Mouse (Mus musculus) inflammation-experienced regulatory T-cells, adult 6 months (primary cell): Measurements from ENCODE around the gene Slc25a12. TPM values are rescaled to one million over a fixed set of nuclear protein-coding genes. Genes with fewer than 3 reads are reported as not detected.

Experiments used
- ATAC-seq: one replicate; pipeline ENCODE4 v1.8.0; 2017
- polyA plus RNA-seq, 3 experiments: library from polyadenylated mRNA; unstranded; fragments of 100-300 nt; shearing (Covaris generic); gene quantifications; one replicate each; pipeline ENCODE4 v1.2.1; 2017

Slc25a12 gene
- polyA plus RNA-seq, 3 experiments from 2014 or later = 63.3 to 80.6 (median 68.3) TPM

- no peak for ATAC-seq
Observed at GRCm38 (mm10) chr2:71245416-71245815, 122.1 kb downstream of the Slc25a12 start.

DNA sequence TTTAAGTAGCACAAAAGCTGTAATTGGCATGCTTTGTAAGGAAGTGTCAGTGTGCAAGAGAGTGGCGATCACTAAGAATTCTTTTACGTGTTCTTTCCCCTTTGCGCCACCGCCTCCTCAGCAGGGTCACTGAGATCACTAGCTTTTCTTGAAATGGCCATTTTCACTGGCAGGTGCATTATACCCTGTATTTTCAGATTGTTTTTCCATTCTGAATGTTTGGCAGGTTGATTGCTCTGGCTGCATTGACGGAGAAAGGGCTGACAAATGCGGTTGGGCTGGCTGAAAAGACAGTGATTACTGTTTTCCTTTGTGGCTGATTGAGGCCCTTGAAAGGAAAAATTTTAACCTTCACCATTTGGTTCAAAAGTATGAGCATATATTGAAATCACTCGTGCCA is 122.7 kb downstream of the Slc25a12 start:
- ATAC-seq = no peak

- no peak for ATAC-seq
Observed at GRCm38 (mm10) chr2:71243058-71243672, 124.4 kb downstream of the Slc25a12 start.

DNA sequence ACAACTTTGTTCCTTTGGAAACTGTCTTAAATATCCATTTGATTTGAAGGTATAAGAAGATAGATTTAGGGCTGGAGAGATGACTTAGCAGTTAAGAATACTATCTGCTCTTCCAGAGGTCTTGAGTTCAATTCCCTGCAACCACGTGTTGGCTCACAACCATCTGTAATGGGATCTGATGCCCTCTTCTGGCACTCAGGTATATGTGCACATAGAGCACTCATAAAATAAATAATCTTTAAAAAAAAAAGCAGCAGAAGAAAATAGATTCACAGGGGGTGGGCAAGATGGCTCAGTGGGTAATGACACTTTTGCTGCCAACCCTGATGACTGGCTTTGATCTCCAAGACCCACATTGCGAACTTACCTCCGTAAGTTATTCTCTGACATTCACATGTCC is 125.4 kb downstream of the Slc25a12 start:
- no peak for ATAC-seq

DNA sequence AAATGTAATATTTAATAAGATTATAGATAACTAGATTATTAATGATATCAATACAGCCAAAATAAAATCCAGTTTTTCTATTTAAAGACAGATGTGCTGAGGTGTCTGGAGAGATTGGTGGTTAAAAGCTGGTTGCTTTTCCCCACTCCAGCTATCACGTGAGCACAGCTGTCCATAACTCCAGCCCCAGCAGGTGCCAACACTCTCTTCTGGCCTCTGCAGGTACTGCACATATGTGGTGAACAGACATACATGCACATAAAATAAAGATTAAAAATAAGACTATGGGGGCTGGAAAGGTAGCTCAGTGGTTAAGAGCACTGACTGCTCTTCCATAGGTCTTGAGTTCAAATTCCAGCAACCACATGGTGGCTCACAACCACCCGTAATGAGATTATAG is 126.0 kb downstream of the Slc25a12 start:
- no peak for ATAC-seq

GRCm38 (mm10) chr2:71236009-71236408 is 131.5 kb downstream of the Slc25a12 start:
- no peak for ATAC-seq

DNA sequence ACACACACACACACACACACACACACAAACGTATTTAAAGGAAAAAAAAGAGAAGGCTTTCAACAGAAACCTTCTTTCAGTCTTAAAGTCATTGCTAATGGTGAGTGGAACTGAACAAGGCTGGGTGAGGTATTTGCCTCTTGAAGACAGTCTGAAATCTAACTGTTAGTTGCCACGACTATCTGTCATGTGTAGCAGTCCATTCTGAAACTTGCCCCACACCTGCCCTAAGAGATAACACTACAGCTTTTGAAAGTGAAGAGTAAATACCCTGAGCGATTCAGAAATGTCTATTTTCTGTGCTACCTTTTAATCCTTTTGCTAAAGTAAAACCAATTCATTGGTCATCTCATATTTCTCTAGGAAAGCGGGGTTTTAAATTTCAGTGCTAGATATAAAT is 132.1 kb downstream of the Slc25a12 start:
- no peak for ATAC-seq

GRCm38 (mm10) chr2:71232976-71233375 is 134.6 kb downstream of the Slc25a12 start:
- no peak for ATAC-seq

GRCm38 (mm10) chr2:71231951-71232350 is 135.6 kb downstream of the Slc25a12 start:
- ATAC-seq = no peak

GRCm38 (mm10) chr2:71229603-71230002 is 137.9 kb downstream of the Slc25a12 start:
- ATAC-seq = no peak

DNA sequence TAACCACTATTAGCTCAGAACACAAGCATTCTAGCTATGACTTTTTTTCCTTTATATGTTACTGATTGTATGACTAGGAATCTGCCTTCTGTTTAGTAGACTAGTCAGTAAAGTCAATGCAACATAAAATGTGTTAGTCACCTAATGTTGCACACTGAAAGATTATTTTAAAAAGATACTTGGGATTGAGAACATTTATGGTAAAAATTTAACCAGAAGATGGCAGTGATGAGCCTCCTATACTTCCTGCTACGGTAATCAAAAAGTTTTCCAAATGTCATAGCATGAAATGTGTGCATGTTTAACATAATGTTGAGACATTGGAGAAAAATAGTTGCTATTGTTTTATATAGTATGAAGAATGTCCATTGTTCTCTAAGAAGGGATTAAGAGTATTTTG is 140.2 kb downstream of the Slc25a12 start:
- no peak for ATAC-seq

Other genes starting within 250 kb of the Slc25a12 start
- gene Cybrd1, start 249.8 kb downstream of the Slc25a12 start, polyA plus RNA-seq = under 1 TPM in 2 of 3 experiments, not detected in 1; 0.07 to 0.13 TPM
- gene Dync1i2, start 156.0 kb downstream of the Slc25a12 start, polyA plus RNA-seq = 100 to 1,000 TPM in 1 of 3 experiments, 10 to 100 TPM in 2; 83.0 to 106 (median 86.7) TPM
- 100 to 1,000 TPM in 1 of 3 experiments, 10 to 100 TPM in 2; 58.6 to 102 (median 76.9) TPM for gene Hat1, start 21.2 kb upstream of the Slc25a12 start, polyA plus RNA-seq
- 10 to 100 TPM; 10.1 to 38.0 (median 27.6) TPM for gene Metap1d, start 85.5 kb upstream of the Slc25a12 start, polyA plus RNA-seq
- gene Dlx1, start 160.4 kb upstream of the Slc25a12 start, polyA plus RNA-seq = not detected
- not detected for gene Dlx2, start 179.0 kb upstream of the Slc25a12 start, polyA plus RNA-seq